Mouse (Mus musculus) neural tube, embryonic 14.5 days (tissue): ENCODE measurements around the gene Naxd. TPM values are rescaled to one million over a fixed set of nuclear protein-coding genes. Genes with fewer than 3 reads are reported as not detected.
"Not testable (repeated sequence)": the region's sequence is repeated elsewhere in the genome, so short reads cannot be mapped to it uniquely, and the experiment has no call there.

Source experiments
- ATAC-seq: fragments of 200-750 bp; cut with Nextera tagmentation; 2 replicates; pipeline ENCODE4 v1.8.0; 2017; ENCODE audit warnings: low read depth, mild to moderate bottlenecking, moderate TSS enrichment, moderate library complexity
- H3K27ac ChIP-seq: fragments of 300-500 bp; sonication (generic); 2 replicates; pipeline ENCODE4 v1.5.1; 2014; ENCODE audit warnings: low read depth, mild to moderate bottlenecking, control low read depth, low read length, moderate library complexity, mixed read lengths
- H3K27me3 ChIP-seq: fragments of 300-500 bp; sonication (generic); 2 replicates; pipeline ENCODE4 v1.6.1; 2014; ENCODE audit warnings: low read length; ENCODE audit not compliant: control insufficient read depth, insufficient read depth
- H3K36me3 ChIP-seq: fragments of 300-500 bp; sonication (generic); 2 replicates; pipeline ENCODE4 v1.6.1; 2014; ENCODE audit warnings: low read length, mixed read lengths; ENCODE audit not compliant: control insufficient read depth, insufficient read depth
- H3K4me1 ChIP-seq: fragments of 300-500 bp; sonication (generic); 2 replicates; pipeline ENCODE4 v1.6.1; 2014; ENCODE audit warnings: low read length; ENCODE audit not compliant: control insufficient read depth, insufficient read depth
- H3K4me2 ChIP-seq: fragments of 300-500 bp; sonication (generic); 2 replicates; pipeline ENCODE4 v1.6.1; 2014; ENCODE audit warnings: mild to moderate bottlenecking, low read depth, low read length, control low read depth
- H3K4me3 ChIP-seq: fragments of 300-500 bp; sonication (generic); 2 replicates; pipeline ENCODE4 v1.5.1; 2014; ENCODE audit warnings: low read depth, low read length, control low read depth, mixed read lengths
- H3K9ac ChIP-seq: fragments of 300-500 bp; sonication (generic); replicated peaks from 2 replicates; pipeline ENCODE4 v1.6.1; 2014; ENCODE audit warnings: low read depth, mild to moderate bottlenecking, control low read depth, low read length, mixed read lengths
- H3K9me3 ChIP-seq: fragments of 300-500 bp; sonication (generic); 2 replicates; pipeline ENCODE4 v1.6.1; 2016; ENCODE audit warnings: low read length; ENCODE audit not compliant: control insufficient read depth
- WGBS: fragments of 180-500 bp; shearing (Covaris S2); extraction: QIAGEN DNeasy Blood & Tissue Kit; methylation state at CpG from one replicate; pipeline ENCODE4 v1.1.7; 2014; 5-methylcytosine and 5-hydroxymethylcytosine counted together
- polyA plus RNA-seq: library from polyadenylated mRNA; unstranded; fragments of >200 nt; fragmentation: Nextera tagmentation; extraction: Ambion mirVana; gene quantifications from 2 replicates; pipeline ENCODE4 v1.2.1, GENCODE M21; 2014

Gene Naxd
- polyA plus RNA-seq, 1 experiment from 2014 or later = 150 TPM

DNA sequence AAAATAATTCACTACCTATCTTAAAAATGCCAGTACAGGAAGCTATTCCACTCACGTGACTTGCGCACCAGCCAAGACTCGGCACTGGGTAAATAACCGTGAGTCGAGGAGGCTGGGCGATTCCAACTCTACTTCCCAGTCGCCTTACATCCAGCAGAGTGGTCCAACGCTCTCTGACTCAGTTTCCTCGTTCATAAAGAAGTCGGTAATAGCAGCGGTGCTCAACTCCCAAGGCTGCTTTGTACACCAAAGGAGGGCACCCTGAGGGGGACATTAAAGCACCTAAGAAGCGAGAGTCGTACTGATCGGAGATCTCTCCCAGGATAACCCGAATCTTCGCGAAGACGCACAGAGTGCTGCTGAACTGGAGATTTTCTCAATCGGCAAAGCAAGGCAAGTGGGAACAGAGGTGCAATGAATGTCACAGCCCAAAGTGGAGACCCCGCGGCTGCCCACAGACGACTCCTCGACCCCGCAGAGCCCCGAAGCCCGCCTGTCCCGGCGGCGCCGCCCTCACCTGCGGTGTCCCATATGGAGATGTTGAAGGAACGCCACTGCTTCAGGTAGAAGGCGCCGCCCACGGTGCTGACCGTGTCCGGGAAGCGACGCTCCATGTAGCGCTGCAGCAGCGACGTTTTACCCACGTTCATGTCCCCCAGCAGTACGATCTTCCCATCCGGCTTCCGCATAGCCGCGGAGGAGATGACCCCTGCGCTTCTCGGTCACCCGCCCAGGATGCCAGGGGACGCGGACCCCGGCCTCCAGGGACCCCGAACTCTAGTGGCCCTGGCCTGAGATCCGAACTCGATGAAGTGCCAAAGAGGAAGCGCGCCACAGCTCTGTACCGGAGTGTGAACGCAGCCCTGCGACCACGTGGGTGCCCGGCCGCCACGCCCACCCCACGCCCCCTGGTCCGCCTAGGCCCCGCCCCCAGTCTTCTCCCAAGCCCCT is 19.2 kb upstream of the Naxd start, which contains the start of gene Rab20:
Rab20 (minus strand) TSS at position 900 of the 951 bp plus-strand sequence.
- WGBS = under 1% methylated on average over 67 of the region's 69 CpGs
- no peaks in the 10 kb centered on the region for H3K36me3 ChIP-seq
- H3K4me2 ChIP-seq = peak within 1 kb of the TSS; percentile 93
- H3K27ac ChIP-seq = no peak within 1 kb of the TSS
- peak within 1 kb of the TSS; percentile 44 for H3K4me3 ChIP-seq
- peak within 1 kb of the TSS; percentile 37; the same call in 1 of the 2 replicates for H3K9ac ChIP-seq
- ATAC-seq = peak; percentile 69; the same call in 1 of the 2 replicates
- H3K27me3 ChIP-seq = peaks cover 52% of the 10 kb centered on the region
- no peaks in the 10 kb centered on the region for H3K9me3 ChIP-seq
- peaks cover 9% of the 10 kb centered on the region for H3K4me1 ChIP-seq

DNA sequence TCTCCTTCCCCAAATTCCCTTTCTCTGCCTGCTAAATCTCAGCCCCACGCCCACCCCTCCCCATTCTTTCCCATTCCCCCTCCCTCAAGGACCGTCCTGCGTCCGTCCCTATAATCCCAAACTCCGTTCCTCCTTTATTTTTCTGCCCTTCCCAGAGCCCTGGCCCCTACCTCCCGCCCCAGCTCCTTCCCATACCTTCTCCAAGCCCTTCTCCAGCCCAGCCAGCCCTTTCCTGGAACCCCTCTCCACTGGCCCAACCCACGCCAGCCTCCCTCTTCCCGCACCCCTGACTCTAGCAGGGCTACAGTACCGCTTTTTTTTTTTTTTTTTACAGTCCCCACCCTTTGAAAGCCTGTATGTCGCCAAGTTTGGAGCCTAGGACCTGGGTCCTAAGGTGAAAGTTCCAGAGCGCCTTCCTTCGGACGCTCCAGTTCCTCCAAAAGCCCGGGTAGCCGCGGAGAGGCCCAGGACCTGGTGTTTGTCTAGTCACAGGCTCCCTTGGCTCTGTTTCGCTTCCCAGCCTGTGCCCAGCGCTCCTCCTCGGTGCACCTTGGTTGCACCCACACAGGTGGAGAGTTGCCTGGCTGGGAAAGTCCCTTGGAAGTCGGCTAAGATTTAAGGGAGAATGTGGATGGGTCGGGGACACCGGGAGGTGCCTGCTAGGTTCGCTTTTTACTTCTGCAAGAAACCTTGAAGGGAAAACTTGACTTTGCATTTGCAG is 18.3 kb upstream of the Naxd start:
- Histone ChIP-seq H3K9ac (no peak overlapping the region), H3K27me3 (peaks cover 52% of the 10 kb centered on the region), H3K4me1 (peaks cover 9% of the 10 kb centered on the region), H3K4me2 (peak overlapping the region; percentile 93), H3K4me3 (peak overlapping the region; percentile 44), H3K9me3 (no peaks in the 10 kb centered on the region), H3K27ac (no peak overlapping the region), H3K36me3 (no peaks in the 10 kb centered on the region)
- WGBS = 2% methylated on average over 22 of the region's 23 CpGs
- no peak; the same call in 1 of the 2 replicates for ATAC-seq

DNA sequence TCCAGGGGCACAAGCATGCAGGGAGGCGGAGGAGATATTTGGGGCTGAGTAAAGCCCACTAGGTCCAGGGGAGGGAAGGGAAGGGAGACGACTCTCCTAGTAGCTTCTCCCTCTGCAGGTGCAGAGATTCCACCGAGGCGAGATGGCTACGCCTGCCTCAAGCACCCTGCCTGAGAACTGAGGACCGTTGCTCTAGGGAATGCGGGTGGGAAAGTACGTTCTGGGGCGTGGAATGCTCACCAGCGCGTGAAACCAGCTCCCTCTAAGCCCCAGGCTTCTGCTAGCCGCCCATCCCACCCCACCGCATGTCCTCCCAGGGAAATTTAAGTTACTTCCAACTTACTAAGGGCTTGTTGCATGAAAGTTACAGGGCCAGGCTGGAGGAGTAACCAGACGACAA is 17.7 kb upstream of the Naxd start:
- H3K9me3 ChIP-seq = no peaks in the 10 kb centered on the region
- H3K4me1 ChIP-seq = peaks cover 9% of the 10 kb centered on the region
- no peak overlapping the region for H3K9ac ChIP-seq
- H3K36me3 ChIP-seq = no peaks in the 10 kb centered on the region
- WGBS = 4% methylated on average over 14 of the region's 14 CpGs
- peaks cover 47% of the 10 kb centered on the region for H3K27me3 ChIP-seq
- H3K4me2 ChIP-seq = no peak overlapping the region
- H3K4me3 ChIP-seq = no peak overlapping the region
- ATAC-seq = no peak
- no peak overlapping the region for H3K27ac ChIP-seq

DNA sequence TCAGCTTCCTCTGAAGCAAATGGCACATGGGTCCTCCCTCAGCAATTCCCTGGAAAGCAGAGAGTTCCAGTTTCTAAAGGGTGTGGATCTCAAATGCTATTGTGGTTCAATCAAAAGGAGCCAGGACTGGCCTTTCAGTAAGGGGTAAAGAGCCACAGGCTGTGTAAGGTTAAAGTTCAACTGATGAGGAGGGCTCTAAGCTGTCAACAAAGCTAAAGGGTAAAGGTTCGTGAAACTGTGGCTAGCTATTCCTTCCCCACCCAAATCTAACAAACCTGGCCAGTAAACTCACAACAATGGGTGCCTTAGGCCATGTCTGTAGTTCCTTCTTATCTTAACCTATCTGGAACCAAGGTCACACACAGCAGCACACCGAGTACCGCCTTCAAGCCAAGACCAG is 15.4 kb upstream of the Naxd start:
- Histone ChIP-seq H3K9me3 (no peaks in the 10 kb centered on the region), H3K9ac (no peak overlapping the region), H3K27me3 (peaks cover 26% of the 10 kb centered on the region), H3K4me2 (no peak overlapping the region), H3K4me3 (no peak overlapping the region), H3K4me1 (peaks cover 9% of the 10 kb centered on the region), H3K27ac (no peak overlapping the region), H3K36me3 (no peaks in the 10 kb centered on the region)
- ATAC-seq = no peak
- WGBS = 66% methylated on average over 3 of the region's 3 CpGs

DNA sequence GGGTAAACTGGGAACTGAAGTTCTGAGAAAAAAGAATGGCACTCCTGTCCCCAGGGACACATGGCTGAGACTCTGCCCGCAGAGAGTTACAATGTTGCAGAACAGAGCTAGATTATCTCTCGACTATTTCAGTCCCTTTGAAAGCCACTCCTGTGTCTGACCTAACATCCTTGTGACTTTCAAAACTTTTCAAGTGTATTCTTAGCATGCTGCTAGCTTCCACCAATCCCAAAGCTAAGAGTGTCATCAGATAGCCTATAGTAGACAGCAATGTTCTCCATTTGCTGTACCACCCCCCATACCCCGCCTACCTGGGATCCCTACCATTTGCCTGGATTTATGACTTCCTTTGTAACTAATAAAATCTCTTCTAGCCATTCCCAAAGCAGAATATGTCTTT is 14.8 kb upstream of the Naxd start:
- Histone ChIP-seq H3K9me3 (no peaks in the 10 kb centered on the region), H3K4me3 (no peak overlapping the region), H3K27me3 (peaks cover 23% of the 10 kb centered on the region), H3K9ac (no peak overlapping the region), H3K36me3 (no peaks in the 10 kb centered on the region), H3K4me2 (no peak overlapping the region), H3K27ac (no peak overlapping the region), H3K4me1 (peaks cover 9% of the 10 kb centered on the region)
- no peak for ATAC-seq
- 68% methylated on average over 3 of the region's 3 CpGs for WGBS

DNA sequence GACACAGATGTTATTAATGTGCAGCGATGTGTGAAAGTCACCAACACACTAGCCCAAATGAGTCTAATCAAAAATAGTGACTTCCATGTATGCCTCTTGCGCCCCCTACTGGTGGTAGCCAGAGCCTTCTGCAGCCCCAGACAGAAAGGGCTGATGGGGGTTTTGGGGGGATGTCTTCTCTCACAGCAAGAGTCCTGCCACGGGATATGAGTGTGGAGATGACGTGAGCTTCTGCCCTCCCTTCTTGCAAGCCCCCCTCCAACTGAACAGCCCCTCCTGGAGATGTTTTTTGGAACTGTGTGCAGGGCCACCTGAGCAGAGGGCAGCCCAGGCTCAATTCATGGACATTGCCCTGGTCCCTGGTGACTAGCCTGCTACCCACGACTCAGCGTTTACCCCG is 11.2 kb upstream of the Naxd start:
- Histone ChIP-seq H3K9me3 (no peaks in the 10 kb centered on the region), H3K4me3 (no peak overlapping the region), H3K4me2 (no peak overlapping the region), H3K4me1 (no peaks in the 10 kb centered on the region), H3K27ac (no peak overlapping the region), H3K9ac (no peak overlapping the region), H3K27me3 (peaks cover 3% of the 10 kb centered on the region; the same call in 1 of the 2 replicates), H3K36me3 (no peaks in the 10 kb centered on the region)
- ATAC-seq = no peak; the same call in 1 of the 2 replicates
- 23% methylated on average over 7 of the region's 7 CpGs for WGBS

DNA sequence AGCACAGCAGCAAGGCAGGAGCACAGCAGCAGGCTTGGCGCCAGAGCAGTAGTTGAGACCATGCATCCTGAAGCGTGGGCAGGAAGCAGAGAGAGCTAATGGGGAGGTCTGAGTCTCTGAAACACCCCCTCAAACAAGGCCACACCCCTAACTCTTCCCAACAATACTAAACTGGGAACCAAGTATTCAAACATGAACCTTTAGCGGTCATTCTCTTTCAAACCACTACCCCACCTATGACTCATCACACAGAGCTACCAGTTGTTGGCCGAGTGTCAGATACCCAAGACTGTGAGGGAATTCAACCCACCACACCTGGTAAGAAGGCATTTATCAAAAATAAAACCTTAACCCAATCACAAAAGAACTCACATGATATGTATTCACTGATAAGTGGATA is 10.1 kb upstream of the Naxd start:
- Histone ChIP-seq H3K4me1 (no peaks in the 10 kb centered on the region), H3K9me3 (no peaks in the 10 kb centered on the region), H3K9ac (no peak overlapping the region), H3K27ac (no peak overlapping the region), H3K36me3 (no peaks in the 10 kb centered on the region), H3K27me3 (peaks cover 3% of the 10 kb centered on the region; the same call in 1 of the 2 replicates), H3K4me2 (no peak overlapping the region), H3K4me3 (no peak overlapping the region)
- no peak for ATAC-seq
- WGBS = 75% methylated on average over 4 of the region's 4 CpGs

DNA sequence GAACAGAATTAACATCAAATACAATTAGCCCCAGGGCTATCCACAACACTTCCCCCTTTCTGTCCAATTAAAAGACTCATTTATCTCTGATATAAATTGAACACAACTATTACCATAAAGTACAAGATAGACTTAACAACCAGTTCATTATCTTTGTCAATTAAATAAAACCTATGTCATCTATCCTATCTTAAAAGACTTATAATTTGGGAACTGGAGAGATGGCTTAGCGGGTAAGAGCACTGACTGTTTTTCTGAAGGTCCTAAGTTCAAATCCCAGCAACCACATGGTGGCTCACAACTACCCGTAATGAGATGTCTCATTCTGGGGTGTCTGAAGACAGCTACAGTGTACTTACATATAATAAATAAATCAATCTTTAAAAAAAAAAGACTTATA is 5.0 kb upstream of the Naxd start:
- not testable (repeated sequence) for ATAC-seq, H3K4me3 ChIP-seq, H3K9ac ChIP-seq

DNA sequence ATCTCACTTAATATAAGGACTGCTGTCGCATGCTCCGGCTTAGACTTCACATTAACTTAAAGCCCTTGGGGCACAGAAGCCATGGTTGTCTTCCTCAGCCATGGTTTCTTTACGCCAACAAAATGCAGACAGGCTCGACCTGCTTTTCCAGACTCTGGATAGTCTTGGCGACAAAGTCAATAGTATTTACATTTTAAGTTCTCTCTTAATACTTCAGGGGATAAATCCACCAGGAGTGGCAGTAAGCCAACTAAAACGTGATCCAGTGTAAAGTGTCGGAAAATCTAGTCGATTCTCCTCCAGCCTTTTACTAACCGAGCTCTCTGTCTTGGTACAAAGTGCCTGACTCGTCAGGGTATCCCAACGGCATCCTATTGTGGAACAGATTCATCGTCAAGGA is 975 bp downstream of the Naxd start:
- Histone ChIP-seq H3K36me3 (peaks cover 4% of the 10 kb centered on the region; the same call in 1 of the 2 replicates), H3K27me3 (no peaks in the 10 kb centered on the region), H3K9ac (no peak overlapping the region; the same call in 1 of the 2 replicates), H3K4me2 (peak overlapping the region; percentile 63), H3K4me1 (peaks cover 5% of the 10 kb centered on the region), H3K9me3 (no peaks in the 10 kb centered on the region), H3K27ac (0 out of 2 replicates have a peak overlapping the region, but pooled peaks have one; percentile 88), H3K4me3 (peak overlapping the region; percentile 84)
- WGBS = 78% methylated on average over 12 of the region's 12 CpGs
- ATAC-seq = no peak

More for the DNA sequence above, 5.0 kb upstream of the Naxd start:
- not testable (repeated sequence) for H3K27me3 ChIP-seq, H3K4me1 ChIP-seq, H3K27ac ChIP-seq, H3K4me2 ChIP-seq, H3K9me3 ChIP-seq, H3K36me3 ChIP-seq
- 88% methylated on average over 2 of the region's 2 CpGs for WGBS
